Mouse (Mus musculus) forebrain, embryonic 16.5 days (tissue): ENCODE data around the gene Tuba1c. TPM values are rescaled to one million over a fixed set of nuclear protein-coding genes. Genes with fewer than 3 reads are reported as not detected.

ENCODE experiments used
- ATAC-seq: fragments of 200-750 bp; cut with Nextera tagmentation; 2 replicates; pipeline ENCODE4 v1.8.0; 2017; ENCODE audit warnings: mild to moderate bottlenecking, moderate library complexity
- H3K27ac ChIP-seq: fragments of 300-500 bp; sonication (generic); 2 replicates; pipeline ENCODE4 v1.5.1; 2014; ENCODE audit warnings: low read length, control low read depth
- H3K27me3 ChIP-seq: fragments of 300-500 bp; sonication (generic); replicated peaks from 2 replicates; pipeline ENCODE4 v1.6.1; 2014; ENCODE audit warnings: low read length; ENCODE audit not compliant: control insufficient read depth, insufficient read depth
- H3K36me3 ChIP-seq: fragments of 300-500 bp; sonication (generic); 2 replicates; pipeline ENCODE4 v1.6.1; 2014; ENCODE audit not compliant: control insufficient read depth, insufficient read depth
- H3K4me1 ChIP-seq: fragments of 300-500 bp; sonication (generic); replicated peaks from 2 replicates; pipeline ENCODE4 v1.6.1; 2014; ENCODE audit warnings: low read length; ENCODE audit not compliant: control insufficient read depth, insufficient read depth
- H3K4me2 ChIP-seq: fragments of 300-500 bp; sonication (generic); 2 replicates; pipeline ENCODE4 v1.6.1; 2014; ENCODE audit warnings: mild to moderate bottlenecking, low read length, control low read depth
- H3K4me3 ChIP-seq: fragments of 300-500 bp; sonication (generic); replicated peaks from 2 replicates; pipeline ENCODE4 v1.5.1; 2014; ENCODE audit warnings: mild to moderate bottlenecking, low read length, control low read depth
- H3K9ac ChIP-seq: fragments of 300-500 bp; sonication (generic); replicated peaks from 2 replicates; pipeline ENCODE4 v1.6.1; 2014; ENCODE audit warnings: low read depth, low read length, control low read depth
- H3K9me3 ChIP-seq: fragments of 300-500 bp; sonication (generic); 2 replicates; pipeline ENCODE4 v1.6.1; 2016; ENCODE audit warnings: low read length; ENCODE audit not compliant: control insufficient read depth
- WGBS: fragments of 180-500 bp; shearing (Covaris S2); extraction: QIAGEN DNeasy Blood & Tissue Kit; methylation state at CpG from one replicate; pipeline ENCODE4 v1.1.7; 2014; 5-methylcytosine and 5-hydroxymethylcytosine counted together
- microRNA-seq: library from miRNA; unstranded; fragments of <30 nt; microRNA quantifications from one replicate; pipeline ENCODE4, GENCODE M21; 2017
- polyA plus RNA-seq: library from polyadenylated mRNA; unstranded; fragments of >200 nt; fragmentation: Nextera tagmentation; extraction: Ambion mirVana; gene quantifications from 2 replicates; pipeline ENCODE4 v1.2.1, GENCODE M21; 2015

Gene Tuba1c
- polyA plus RNA-seq, 1 experiment from 2014 or later = 42.1 TPM

GRCm38 (mm10) chr15:99084618-99085017 is 54.9 kb downstream of the Tuba1c start:
- Histone ChIP-seq H3K9me3 (no peaks in the 10 kb centered on the region), H3K4me2 (no peak overlapping the region), H3K27me3 (peaks cover 39% of the 10 kb centered on the region), H3K27ac (no peak overlapping the region), H3K4me1 (peaks cover 7% of the 10 kb centered on the region), H3K4me3 (no peak overlapping the region), H3K9ac (no peak overlapping the region), H3K36me3 (no peaks in the 10 kb centered on the region)
- 13% methylated on average over 19 of the region's 19 CpGs for WGBS
- ATAC-seq = no peak

GRCm38 (mm10) chr15:99085997-99086396 is 56.3 kb downstream of the Tuba1c start:
- Histone ChIP-seq H3K4me3 (no peak overlapping the region), H3K27me3 (peaks cover 42% of the 10 kb centered on the region), H3K9me3 (no peaks in the 10 kb centered on the region), H3K4me1 (peaks cover 7% of the 10 kb centered on the region), H3K4me2 (no peak overlapping the region), H3K36me3 (no peaks in the 10 kb centered on the region), H3K9ac (no peak overlapping the region), H3K27ac (no peak overlapping the region)
- 72% methylated on average over 4 of the region's 4 CpGs for WGBS
- no peak for ATAC-seq

DNA sequence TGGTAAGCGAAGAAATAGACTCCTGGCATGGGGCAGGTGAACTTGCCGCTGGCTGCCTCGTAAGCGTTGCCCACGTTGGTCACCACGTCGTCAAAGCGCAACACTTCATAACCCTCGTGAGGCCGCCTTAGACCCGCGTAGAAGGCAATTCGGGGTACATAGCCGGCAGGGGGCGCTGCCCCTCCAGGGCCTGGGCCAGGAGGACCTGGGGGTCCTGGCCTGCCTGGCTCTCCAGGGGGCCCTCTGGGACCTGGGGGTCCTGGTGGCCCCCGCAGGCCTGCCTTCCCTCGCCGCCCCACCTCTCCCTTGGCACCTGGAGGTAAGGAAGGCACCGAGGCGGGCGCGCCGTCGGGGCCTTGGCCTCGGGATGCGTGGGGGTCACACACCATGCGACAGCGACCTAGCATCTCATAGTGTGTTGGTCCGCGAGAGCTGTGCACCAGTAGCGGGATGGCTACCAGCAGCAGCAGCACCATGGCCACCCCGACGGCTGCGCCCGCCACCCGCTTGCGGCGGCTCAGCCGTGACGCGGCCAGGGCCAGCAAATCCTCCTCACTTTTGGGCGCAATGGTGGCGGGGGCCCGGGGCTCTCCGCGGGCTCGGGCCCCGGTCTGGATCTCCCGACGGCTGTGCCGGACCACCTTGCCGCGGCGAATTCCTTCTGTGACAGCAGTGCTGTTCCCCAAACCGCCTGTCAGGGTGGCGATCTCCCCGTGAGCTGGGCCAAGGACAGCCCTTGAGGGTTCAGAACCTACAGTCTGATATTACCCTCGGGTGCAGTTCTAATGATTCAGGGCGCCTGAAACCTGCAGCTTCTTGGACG is 57.8 kb downstream of the Tuba1c start, which contains the start of gene C1ql4:
Gene C1ql4, minus strand, starts transcription at position 565 of the 823 bp plus-strand sequence.
- H3K9ac ChIP-seq = no peak within 1 kb of the TSS
- 6% methylated on average over 60 of the region's 60 CpGs for WGBS
- H3K27ac ChIP-seq = no peak within 1 kb of the TSS
- peaks cover 42% of the 10 kb centered on the region for H3K27me3 ChIP-seq
- H3K4me1 ChIP-seq = peaks cover 7% of the 10 kb centered on the region
- H3K4me2 ChIP-seq = peak within 1 kb of the TSS; percentile 43
- ATAC-seq = no peak
- H3K4me3 ChIP-seq = peak within 1 kb of the TSS; percentile 28
- H3K36me3 ChIP-seq = no peaks in the 10 kb centered on the region
- H3K9me3 ChIP-seq = no peaks in the 10 kb centered on the region

Small RNA genes lying within 50 kb of the gene (microRNA-seq; reads per million reads assigned to microRNA genes)
- 0.83 reads per million for gene Mir6960

Other genes starting within 250 kb of the Tuba1c start
- 0.10 and 0.42 TPM in 2 replicates for gene Wnt1, start 240.0 kb upstream of the Tuba1c start, polyA plus RNA-seq
- gene Ddn, start 220.4 kb upstream of the Tuba1c start, polyA plus RNA-seq = 0.46 and 0.58 TPM in 2 replicates
- gene Prkag1, start 198.4 kb upstream of the Tuba1c start, polyA plus RNA-seq = 79.5 and 89.2 TPM in 2 replicates
- 11.0 and 12.8 TPM in 2 replicates for gene Kmt2d, start 158.7 kb upstream of the Tuba1c start, polyA plus RNA-seq
- 51.2 and 52.7 TPM in 2 replicates for gene Rhebl1, start 135.4 kb upstream of the Tuba1c start, polyA plus RNA-seq
- gene Dhh, start 131.4 kb upstream of the Tuba1c start, polyA plus RNA-seq = 0.65 and 0.66 TPM in 2 replicates
- gene Lmbr1l, start 111.7 kb upstream of the Tuba1c start, polyA plus RNA-seq = 43.0 and 54.9 TPM in 2 replicates
- gene Tuba1b, start 95.3 kb upstream of the Tuba1c start, polyA plus RNA-seq = 1,178 and 1,185 TPM in 2 replicates
- gene Gm49450, start 76.3 kb upstream of the Tuba1c start, polyA plus RNA-seq = not detected in 2 replicates
- gene Tuba1a, start 76.2 kb upstream of the Tuba1c start, polyA plus RNA-seq = 16,411 and 16,831 TPM in 2 replicates
- gene Prph, start 25.3 kb downstream of the Tuba1c start, polyA plus RNA-seq = 1.3 and 2.2 TPM in 2 replicates
- 15.9 and 17.3 TPM in 2 replicates for gene Troap, start 44.7 kb downstream of the Tuba1c start, polyA plus RNA-seq
- 0.71 TPM in 1 of 2 replicates, not detected in the other for gene C1ql4, start 57.9 kb downstream of the Tuba1c start, polyA plus RNA-seq
- gene Dnajc22, start 63.3 kb downstream of the Tuba1c start, polyA plus RNA-seq = 0.27 and 0.51 TPM in 2 replicates
- 39.5 and 44.6 TPM in 2 replicates for gene Spats2, start 96.0 kb downstream of the Tuba1c start, polyA plus RNA-seq
- 4.5 and 5.6 TPM in 2 replicates for gene Kcnh3, start 195.0 kb downstream of the Tuba1c start, polyA plus RNA-seq
- 207 and 220 TPM in 2 replicates for gene Mcrs1, start 222.1 kb downstream of the Tuba1c start, polyA plus RNA-seq